Mouse (Mus musculus): Measurements from ENCODE around the gene Nat8f2.
"Not testable (repeated sequence)": the region's sequence is repeated elsewhere in the genome, so short reads cannot be mapped to it uniquely, and the experiment has no call there.

Gene Nat8f2

GRCm38 (mm10) chr6:85863136-85863535 lies 5.8 kb downstream of the Nat8f2 start:
- no peak for DNase-seq

- DNase-seq: no peak
These were observed 6.4 kb downstream of the Nat8f2 start for GRCm38 (mm10) chr6:85862565-85862964.

DNA sequence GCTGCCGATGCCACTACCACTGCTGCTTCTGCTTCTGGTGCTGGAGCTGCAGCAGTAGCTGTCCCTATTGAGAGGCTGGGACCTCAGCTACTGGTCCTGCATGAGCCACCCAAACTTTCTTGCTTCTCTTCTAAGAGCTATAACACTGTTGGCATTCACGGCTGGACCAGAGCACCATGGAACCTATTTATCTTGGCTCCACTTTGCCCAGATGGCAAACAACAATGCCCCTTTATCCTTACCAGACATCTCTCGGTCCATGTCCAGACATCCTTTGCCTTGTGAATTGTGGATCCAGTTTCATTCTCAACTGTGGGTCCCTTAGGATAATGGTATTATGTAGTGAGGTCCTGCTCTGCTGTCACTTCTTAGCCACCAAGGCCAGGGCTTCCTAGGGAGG lies 7.7 kb downstream of the Nat8f2 start:
- DNase-seq: no peak

DNA sequence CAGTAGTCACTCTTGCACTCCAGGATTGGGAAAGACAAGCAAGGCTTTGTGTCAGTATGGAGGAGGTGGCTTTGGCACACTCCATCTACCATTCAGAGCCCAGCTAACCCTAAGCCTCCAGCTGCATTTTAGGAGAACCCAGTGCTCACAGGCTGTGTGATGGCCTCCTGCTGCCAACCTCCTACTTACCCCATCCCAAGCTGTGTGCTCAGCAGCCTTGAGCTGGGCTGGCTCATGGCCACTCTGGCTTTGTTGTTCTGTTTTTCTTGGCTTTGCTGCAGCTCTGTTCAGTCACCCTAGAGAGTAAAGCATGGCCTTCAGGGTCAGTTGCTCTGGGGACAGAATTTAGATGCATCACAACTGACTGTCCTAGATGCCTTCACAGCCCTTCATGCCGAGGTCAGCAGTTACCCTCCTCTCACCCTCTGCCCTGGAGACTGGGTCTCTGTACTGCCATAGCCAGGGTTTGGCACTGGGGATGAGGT lies 12.7 kb downstream of the Nat8f2 start:
- peak; percentile 53 for DNase-seq

DNA sequence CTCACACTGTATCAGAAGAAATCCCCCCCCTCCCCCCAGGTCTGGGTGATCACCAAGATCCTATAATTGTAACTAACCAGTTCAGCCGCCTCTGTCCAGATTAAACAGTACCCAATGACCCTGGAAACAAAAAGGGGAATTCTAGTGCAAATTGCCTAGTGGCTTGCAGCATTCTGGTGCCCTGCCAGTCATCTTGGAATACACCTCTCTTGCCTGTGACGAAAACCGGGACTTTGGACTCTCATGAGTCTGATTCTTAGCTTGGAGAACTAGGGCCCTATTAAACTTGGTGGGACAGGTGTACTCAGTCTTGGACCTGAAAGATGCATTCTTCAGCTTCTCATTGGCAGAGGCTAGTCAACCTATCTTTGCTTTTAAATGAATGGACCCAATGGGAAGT lies 15.5 kb downstream of the Nat8f2 start:
- no peak for DNase-seq

DNA sequence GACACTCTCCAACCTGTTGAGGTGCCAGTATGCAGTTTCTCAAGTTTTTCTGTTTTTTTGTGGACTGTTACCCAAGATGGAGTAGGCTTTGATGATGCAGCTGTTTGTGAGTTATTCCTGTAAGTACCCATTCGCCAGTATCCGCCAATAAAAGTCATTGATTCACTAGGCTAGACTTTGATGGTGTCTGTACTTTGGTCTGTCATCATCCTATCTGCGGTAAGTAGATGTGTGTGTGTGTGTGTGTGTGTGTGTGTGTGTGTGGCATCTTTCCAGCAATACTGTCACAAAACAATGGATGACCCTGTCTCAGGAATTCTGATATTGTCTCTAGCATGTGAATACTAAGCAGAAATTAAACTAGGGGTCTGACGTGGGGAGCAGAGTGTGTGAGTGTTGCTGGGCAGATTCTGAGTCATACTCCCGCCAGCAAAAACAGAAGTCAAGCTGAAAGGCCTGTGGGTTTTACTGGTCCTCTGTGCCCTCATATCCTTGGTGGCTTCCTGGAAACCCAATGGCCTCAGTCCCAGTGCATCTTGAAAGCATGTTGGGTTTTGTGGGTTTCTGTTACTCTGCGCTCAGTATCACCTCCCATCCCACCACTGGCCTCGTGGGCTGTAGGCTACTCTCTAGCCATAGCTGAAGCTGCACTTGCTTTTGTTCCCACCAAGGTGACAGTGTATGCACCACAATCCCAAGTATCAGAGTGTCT lies 17.7 kb downstream of the Nat8f2 start:
- DNase-seq: no peak

- no peak for DNase-seq
These were observed 19.7 kb downstream of the Nat8f2 start for GRCm38 (mm10) chr6:85849240-85849639.

DNA sequence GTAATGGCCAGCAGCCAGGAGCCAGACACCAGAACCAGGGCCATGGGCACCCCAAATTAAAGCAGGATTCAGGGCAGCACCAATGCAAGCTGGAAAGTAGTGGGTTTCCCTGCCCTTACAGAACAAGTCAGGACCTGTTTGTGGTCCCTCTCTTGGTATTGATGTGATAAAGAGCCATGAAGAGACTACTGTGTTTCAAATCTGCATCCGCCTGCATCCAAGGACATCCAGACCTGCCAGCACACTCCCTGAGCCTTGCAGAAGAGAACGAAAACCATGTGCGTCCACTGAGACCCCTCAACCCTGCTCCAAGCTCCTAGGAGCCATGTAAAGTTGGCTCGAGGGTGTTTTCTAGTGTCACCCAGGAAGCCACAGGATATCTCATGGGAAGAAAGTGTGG lies 20.8 kb downstream of the Nat8f2 start:
- DNase-seq: no peak

GRCm38 (mm10) chr6:85846921-85847320 lies 22.0 kb downstream of the Nat8f2 start:
- no peak for DNase-seq

GRCm38 (mm10) chr6:85843677-85844458 lies 25.1 kb downstream of the Nat8f2 start:
- not testable (repeated sequence) for DNase-seq

DNA sequence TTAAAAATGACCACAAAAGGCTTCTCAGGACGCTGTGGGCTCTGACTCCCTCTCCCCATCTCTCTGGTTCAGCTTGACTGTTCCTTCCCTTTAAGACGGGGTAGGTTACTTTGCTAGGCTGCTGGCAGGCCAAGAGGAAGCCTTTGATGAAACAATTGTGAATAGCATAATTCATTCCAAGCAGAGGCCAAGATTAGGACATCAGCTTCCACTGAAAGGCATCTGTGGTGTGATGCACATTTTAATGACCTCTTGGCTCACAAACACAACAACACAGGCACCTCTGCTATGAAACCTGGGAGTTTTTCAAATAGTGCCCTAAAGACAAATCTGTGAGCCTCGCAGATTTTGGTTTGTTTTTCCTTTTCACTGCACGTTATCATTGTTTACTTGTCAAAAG lies 29.0 kb downstream of the Nat8f2 start:
- peak; percentile 34 for DNase-seq

GRCm38 (mm10) chr6:85838674-85839073 lies 30.3 kb downstream of the Nat8f2 start:
- no peak for DNase-seq

DNA sequence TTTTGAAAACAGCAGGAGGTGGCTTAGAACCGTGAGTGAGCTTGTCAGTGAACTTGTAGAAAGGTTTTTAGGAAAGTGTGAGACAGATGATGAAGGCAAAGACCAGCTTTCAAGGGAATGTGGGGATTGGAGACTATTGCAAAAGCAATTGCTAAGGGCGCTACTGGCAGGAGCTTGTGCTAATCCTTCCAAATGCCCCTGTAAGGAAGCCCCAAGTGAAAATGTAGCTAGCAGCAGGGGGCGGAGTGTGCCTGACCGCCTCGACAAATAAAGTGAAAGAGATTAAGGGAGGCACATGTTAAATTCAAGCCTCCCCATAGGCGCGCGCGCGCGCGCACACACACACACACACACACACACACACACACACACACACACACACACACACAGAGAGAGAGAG lies 31.7 kb downstream of the Nat8f2 start:
- DNase-seq: peak; percentile 31

GRCm38 (mm10) chr6:85836827-85837226 lies 32.1 kb downstream of the Nat8f2 start:
- DNase-seq: peak; percentile 38

GRCm38 (mm10) chr6:85836098-85836497 lies 32.9 kb downstream of the Nat8f2 start:
- DNase-seq: not testable (repeated sequence)

- not testable (repeated sequence) for DNase-seq
These were observed 33.9 kb downstream of the Nat8f2 start for GRCm38 (mm10) chr6:85835104-85835503.

- peak; percentile 78 for DNase-seq
These were observed 34.4 kb downstream of the Nat8f2 start for GRCm38 (mm10) chr6:85834504-85835100.

DNA sequence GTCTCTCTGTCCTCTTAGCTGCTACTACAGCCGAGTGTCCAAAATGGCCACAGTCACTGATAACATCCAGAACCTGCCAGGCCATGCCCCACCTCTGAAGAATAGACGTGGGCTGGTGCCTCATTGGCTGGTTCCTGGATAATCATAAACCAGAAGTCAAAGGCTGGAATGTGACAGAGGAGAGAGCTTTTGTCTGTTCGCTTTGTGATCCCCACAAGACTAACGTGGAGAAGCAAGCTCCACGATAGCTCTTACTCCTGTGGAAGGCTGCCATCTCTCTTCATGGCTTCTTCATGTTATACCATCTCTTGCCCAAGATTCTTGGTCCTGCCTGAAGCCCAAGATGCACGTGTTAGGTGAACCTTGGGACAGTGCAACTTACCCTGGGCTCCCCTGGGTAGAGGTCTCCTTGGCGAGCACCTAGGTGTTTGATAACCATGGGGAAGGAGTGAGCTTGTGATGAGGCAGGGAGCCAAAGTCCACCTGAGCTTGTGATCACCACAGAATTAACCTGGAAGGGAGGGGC lies 37.1 kb downstream of the Nat8f2 start, which contains the start of gene Nat8:
Gene Nat8 (minus strand): TSS at position 287 of the 526 bp plus-strand sequence.
- no peak for DNase-seq

GRCm38 (mm10) chr6:85829462-85829861 lies 39.5 kb downstream of the Nat8f2 start:
- DNase-seq: no peak

DNA sequence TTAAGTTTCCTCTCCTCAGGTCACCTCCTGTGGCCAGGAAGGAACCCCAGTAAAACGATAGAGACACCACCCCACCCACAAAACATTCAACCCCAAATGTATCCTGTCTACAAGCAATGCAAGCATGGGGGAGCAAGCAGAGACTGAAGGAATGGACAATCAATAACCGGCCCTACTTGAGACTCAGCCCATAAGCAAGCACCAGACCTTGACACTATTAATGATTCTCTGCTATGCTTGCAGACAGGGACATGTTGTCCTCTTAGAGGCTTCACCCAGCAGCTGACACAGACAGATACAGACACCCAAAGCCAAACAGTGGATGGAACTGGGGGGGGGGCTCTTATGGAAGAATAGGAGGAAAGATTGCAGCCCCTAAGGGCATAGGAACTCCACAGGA lies 43.1 kb downstream of the Nat8f2 start:
- DNase-seq: no peak

GRCm38 (mm10) chr6:85823382-85824090 lies 45.4 kb downstream of the Nat8f2 start:
- no peak for DNase-seq

- no peak for DNase-seq
These were observed 46.7 kb downstream of the Nat8f2 start for GRCm38 (mm10) chr6:85822286-85822685.

DNA sequence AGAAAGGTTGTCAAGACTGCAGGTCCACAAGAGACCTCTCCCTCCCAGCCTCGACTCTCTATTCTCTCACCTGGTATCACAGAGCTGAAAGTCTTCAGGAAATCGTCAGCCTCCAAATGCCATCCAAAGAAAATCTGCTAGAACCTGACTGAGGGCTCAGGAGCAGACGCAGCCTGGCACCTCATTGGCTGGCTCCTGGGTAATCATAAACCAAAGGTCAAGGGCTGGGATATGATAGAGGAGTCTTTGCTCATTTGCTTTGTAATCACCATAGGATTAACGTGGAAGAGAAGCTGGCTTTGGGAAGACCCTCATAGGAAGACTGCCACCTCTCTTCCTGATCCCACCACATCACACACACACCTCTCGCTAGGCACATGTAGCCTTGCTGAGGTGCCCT lies 48.1 kb downstream of the Nat8f2 start, which contains the start of the genes Nat8f6 and Nat8f5:
Gene Nat8f6 (minus strand): TSS at position 118 of the 400 bp plus-strand sequence.
Gene Nat8f5 (minus strand): TSS at position 136 of the 400 bp plus-strand sequence.
- DNase-seq: no peak

Measured in cerebellum, adult 9-10 months (tissue).